Mouse (Mus musculus) cerebellum, adult 8-10 months (tissue): ENCODE results near the gene Gsto1.

ENCODE experiments used
- DNase-seq: peaks from one replicate; pipeline ENCODE4 v3.0.0; 2022

The Gsto1 gene

GRCm38 (mm10) chr19:47857957-47858942 is 3.5 kb downstream of the Gsto1 start:
- DNase-seq: no peak

- no peak for DNase-seq
These were observed 4.4 kb downstream of the Gsto1 start for GRCm38 (mm10) chr19:47859180-47859579.

- no peak for DNase-seq
These were observed 7.8 kb downstream of the Gsto1 start for GRCm38 (mm10) chr19:47862581-47862980.

- DNase-seq: no peak
These were observed 9.3 kb downstream of the Gsto1 start for GRCm38 (mm10) chr19:47864051-47864450.

GRCm38 (mm10) chr19:47864721-47865120 is 10.0 kb downstream of the Gsto1 start:
- no peak for DNase-seq

- DNase-seq: peak; percentile 92
These were observed 10.7 kb downstream of the Gsto1 start, which contains the start of gene Gsto2 for GRCm38 (mm10) chr19:47865353-47865947. Gene Gsto2, plus strand, starts transcription at chr19:47865534.

- DNase-seq: no peak
These were observed 12.9 kb downstream of the Gsto1 start for GRCm38 (mm10) chr19:47867628-47868175.

- no peak for DNase-seq
These were observed 14.2 kb downstream of the Gsto1 start for GRCm38 (mm10) chr19:47868951-47869350.

- no peak for DNase-seq
These were observed 14.7 kb downstream of the Gsto1 start for GRCm38 (mm10) chr19:47869516-47869915.

GRCm38 (mm10) chr19:47870102-47870666 is 15.4 kb downstream of the Gsto1 start:
- no peak for DNase-seq

- no peak for DNase-seq
These were observed 16.7 kb downstream of the Gsto1 start for GRCm38 (mm10) chr19:47871515-47871914.

GRCm38 (mm10) chr19:47876252-47876651 is 21.5 kb downstream of the Gsto1 start:
- no peak for DNase-seq

GRCm38 (mm10) chr19:47881538-47881937 is 26.8 kb downstream of the Gsto1 start:
- DNase-seq: no peak

GRCm38 (mm10) chr19:47882151-47882881 is 27.5 kb downstream of the Gsto1 start:
- peak; percentile 67 for DNase-seq

GRCm38 (mm10) chr19:47882882-47883254 is 28.1 kb downstream of the Gsto1 start:
- DNase-seq: no peak

- no peak for DNase-seq
These were observed 29.7 kb downstream of the Gsto1 start for GRCm38 (mm10) chr19:47884296-47885085.

- no peak for DNase-seq
These were observed 30.5 kb downstream of the Gsto1 start for GRCm38 (mm10) chr19:47885191-47885743.

GRCm38 (mm10) chr19:47885886-47886285 is 31.1 kb downstream of the Gsto1 start:
- no peak for DNase-seq

- DNase-seq: no peak
These were observed 31.8 kb downstream of the Gsto1 start for GRCm38 (mm10) chr19:47886617-47887016.

GRCm38 (mm10) chr19:47887417-47887816 is 32.6 kb downstream of the Gsto1 start:
- no peak for DNase-seq

- DNase-seq: no peak
These were observed 33.3 kb downstream of the Gsto1 start for GRCm38 (mm10) chr19:47888037-47888436.
